Mouse (Mus musculus) frontal cortex, postnatal 25 days (tissue): ENCODE results near the gene Hydin.
"Not testable (repeated sequence)": the region's sequence is repeated elsewhere in the genome, so short reads cannot be mapped to it uniquely, and the experiment has no call there.

Experiments
- DNase-seq, 2 experiments: peaks; one replicate each; pipeline ENCODE4 v3.0.0; 2022; ENCODE audit warnings: low spot score in 2 of 2

Hydin gene

GRCm38 (mm10) chr8:110522495-110522894, 255.7 kb downstream of the Hydin start:
- not testable (repeated sequence) for DNase-seq

GRCm38 (mm10) chr8:110522985-110523384, 256.2 kb downstream of the Hydin start:
- DNase-seq = no peak

GRCm38 (mm10) chr8:110525229-110525628, 258.5 kb downstream of the Hydin start:
- DNase-seq = no peak

GRCm38 (mm10) chr8:110530008-110530762, 263.4 kb downstream of the Hydin start:
- DNase-seq = no peak

GRCm38 (mm10) chr8:110533781-110534180, 267.0 kb downstream of the Hydin start:
- DNase-seq = no peak

GRCm38 (mm10) chr8:110537849-110538248, 271.1 kb downstream of the Hydin start:
- no peak for DNase-seq

- no peak for DNase-seq
Measured at GRCm38 (mm10) chr8:110550343-110550742, 283.6 kb downstream of the Hydin start.

GRCm38 (mm10) chr8:110552111-110552510, 285.3 kb downstream of the Hydin start:
- not testable (repeated sequence) for DNase-seq

- DNase-seq = no peak
Measured at GRCm38 (mm10) chr8:110592641-110593040, 325.9 kb downstream of the Hydin start.

- no peak for DNase-seq
Measured at GRCm38 (mm10) chr8:110594164-110594563, 327.4 kb downstream of the Hydin start.

GRCm38 (mm10) chr8:110604556-110604955, 337.8 kb downstream of the Hydin start:
- DNase-seq = no peak

GRCm38 (mm10) chr8:110605401-110606015, 338.7 kb downstream of the Hydin start:
- no peak for DNase-seq

GRCm38 (mm10) chr8:110615730-110616129, 349.0 kb downstream of the Hydin start:
- DNase-seq = no peak

GRCm38 (mm10) chr8:110617801-110618358, 351.1 kb downstream of the Hydin start:
- no peak for DNase-seq

- peak; percentile 94 to 95 for DNase-seq
Measured at GRCm38 (mm10) chr8:110618391-110619207, 351.8 kb downstream of the Hydin start, which contains the start of gene Vac14. Gene Vac14 (plus strand): TSS chr8:110618585.

- no peak for DNase-seq
Measured at GRCm38 (mm10) chr8:110619208-110619574, 352.4 kb downstream of the Hydin start.

- no peak for DNase-seq
Measured at GRCm38 (mm10) chr8:110619919-110620318, 353.1 kb downstream of the Hydin start.

GRCm38 (mm10) chr8:110626431-110626830, 359.7 kb downstream of the Hydin start:
- no peak for DNase-seq

GRCm38 (mm10) chr8:110629245-110630063, 362.7 kb downstream of the Hydin start:
- DNase-seq = peak; percentile 49 to 50

GRCm38 (mm10) chr8:110630079-110630478, 363.3 kb downstream of the Hydin start:
- no peak for DNase-seq

GRCm38 (mm10) chr8:110630571-110631071, 363.8 kb downstream of the Hydin start:
- peak in 1 of 2 experiments; percentile 58 for DNase-seq
